Mouse (Mus musculus): ENCODE results near the gene Fto.

GRCm38 (mm10) chr8:91317567-91318227 is 4.4 kb downstream of the Fto start:
- TF ChIP-seq CTCF (IDR thresholded peaks at IDR 0.05; ENCODE audit: insufficient read depth, low read length) (no peak), POLR2A (IDR thresholded peaks at IDR 0.05; ENCODE audit: borderline replicate concordance, extremely low read depth, low read depth, low read length) (no peak)

Measured in lung, adult 2 months (tissue).